Mouse (Mus musculus): ENCODE measurements around the gene Gpr132. TPM values are rescaled to one million over a fixed set of nuclear protein-coding genes. Genes with fewer than 3 reads are reported as not detected.
A peak's percentile ranks its signal among the peaks of the same experiment; 100 is the strongest.
"Not testable (repeated sequence)": the region's sequence is repeated elsewhere in the genome, so short reads cannot be mapped to it uniquely, and the experiment has no call there.

Gene Gpr132
- polyA plus RNA-seq, 1 experiment from 2014 or later: not detected

GRCm38 (mm10) chr12:112825901-112826300 lies 42.1 kb downstream of the Gpr132 start:
- ATAC-seq: no peak
- WGBS: 88% methylated on average over 5 of the region's 5 CpGs
- Histone ChIP-seq H3K4me2 (replicated peaks) (peak overlapping the region; percentile 20; the same call in 1 of the 2 replicates), H3K9me3 (no peaks in the 10 kb centered on the region), H3K9ac (replicated peaks) (peak overlapping the region; percentile 97; the same call in 1 of the 2 replicates), H3K27me3 (no peaks in the 10 kb centered on the region), H3K4me3 (replicated peaks) (peak overlapping the region; percentile 7; the same call in 1 of the 2 replicates), H3K36me3 (peaks cover 54% of the 10 kb centered on the region), H3K4me1 (replicated peaks) (peaks cover 73% of the 10 kb centered on the region), H3K27ac (no peak overlapping the region)

GRCm38 (mm10) chr12:112823221-112823620 lies 44.8 kb downstream of the Gpr132 start:
- Histone ChIP-seq H3K27ac (no peak overlapping the region), H3K27me3 (no peaks in the 10 kb centered on the region), H3K9me3 (no peaks in the 10 kb centered on the region), H3K4me3 (replicated peaks) (no peak overlapping the region), H3K9ac (replicated peaks) (no peak overlapping the region), H3K4me2 (replicated peaks) (no peak overlapping the region), H3K36me3 (peaks cover 80% of the 10 kb centered on the region), H3K4me1 (replicated peaks) (peaks cover 62% of the 10 kb centered on the region)
- no peak for ATAC-seq
- 89% methylated on average over 4 of the region's 4 CpGs for WGBS

- Histone ChIP-seq H3K4me1 (replicated peaks) (peaks cover 56% of the 10 kb centered on the region), H3K4me3 (replicated peaks) (no peak overlapping the region), H3K27me3 (no peaks in the 10 kb centered on the region), H3K9ac (replicated peaks) (no peak overlapping the region; the same call in 1 of the 2 replicates), H3K4me2 (replicated peaks) (no peak overlapping the region), H3K36me3 (peaks cover 82% of the 10 kb centered on the region), H3K9me3 (no peaks in the 10 kb centered on the region), H3K27ac (no peak overlapping the region)
- ATAC-seq: no peak
- 87% methylated on average over 2 of the region's 2 CpGs for WGBS
Measured at GRCm38 (mm10) chr12:112822676-112823075, 45.4 kb downstream of the Gpr132 start.

GRCm38 (mm10) chr12:112821974-112822373 lies 46.1 kb downstream of the Gpr132 start:
- Histone ChIP-seq H3K27ac (no peak overlapping the region), H3K4me1 (replicated peaks) (peaks cover 49% of the 10 kb centered on the region), H3K27me3 (no peaks in the 10 kb centered on the region), H3K4me3 (replicated peaks) (no peak overlapping the region), H3K9ac (replicated peaks) (no peak overlapping the region; the same call in 1 of the 2 replicates), H3K36me3 (peaks cover 81% of the 10 kb centered on the region), H3K4me2 (replicated peaks) (no peak overlapping the region), H3K9me3 (no peaks in the 10 kb centered on the region)
- ATAC-seq: no peak
- WGBS: 90% methylated on average over 4 of the region's 4 CpGs

- H3K9me3 ChIP-seq: no peaks in the 10 kb centered on the region
- no peak overlapping the region for H3K9ac ChIP-seq (replicated peaks)
- H3K4me1 ChIP-seq (replicated peaks): peaks cover 42% of the 10 kb centered on the region
- no peaks in the 10 kb centered on the region for H3K27me3 ChIP-seq
- no peak overlapping the region for H3K27ac ChIP-seq
- ATAC-seq: no peak
- 58% methylated on average over 1 of the region's 1 CpGs for WGBS
- no peak overlapping the region for H3K4me2 ChIP-seq (replicated peaks)
- no peak overlapping the region for H3K4me3 ChIP-seq (replicated peaks)
- peaks cover 78% of the 10 kb centered on the region for H3K36me3 ChIP-seq
Measured at GRCm38 (mm10) chr12:112821216-112821615, 46.8 kb downstream of the Gpr132 start.

GRCm38 (mm10) chr12:112820401-112820999 lies 47.5 kb downstream of the Gpr132 start:
- Histone ChIP-seq H3K4me3 (replicated peaks) (no peak overlapping the region), H3K4me2 (replicated peaks) (no peak overlapping the region), H3K27ac (no peak overlapping the region), H3K9me3 (no peaks in the 10 kb centered on the region), H3K9ac (replicated peaks) (no peak overlapping the region), H3K36me3 (peaks cover 78% of the 10 kb centered on the region), H3K4me1 (replicated peaks) (peaks cover 35% of the 10 kb centered on the region), H3K27me3 (no peaks in the 10 kb centered on the region)
- ATAC-seq: no peak
- WGBS: 70% methylated on average over 12 of the region's 12 CpGs

GRCm38 (mm10) chr12:112819057-112819662 lies 48.9 kb downstream of the Gpr132 start:
- ATAC-seq: no peak
- no peaks in the 10 kb centered on the region for H3K9me3 ChIP-seq
- peaks cover 23% of the 10 kb centered on the region for H3K4me1 ChIP-seq (replicated peaks)
- H3K9ac ChIP-seq (replicated peaks): no peak overlapping the region
- no peak overlapping the region for H3K27ac ChIP-seq
- no peak overlapping the region for H3K4me3 ChIP-seq (replicated peaks)
- H3K27me3 ChIP-seq: no peaks in the 10 kb centered on the region
- H3K36me3 ChIP-seq: peaks cover 81% of the 10 kb centered on the region
- 90% methylated on average over 8 of the region's 8 CpGs for WGBS
- H3K4me2 ChIP-seq (replicated peaks): no peak overlapping the region

- not testable (repeated sequence) for H3K4me1 ChIP-seq (replicated peaks); H3K27me3 ChIP-seq; H3K4me2 ChIP-seq (replicated peaks); H3K9ac ChIP-seq (replicated peaks); H3K27ac ChIP-seq; ATAC-seq; H3K9me3 ChIP-seq; H3K4me3 ChIP-seq (replicated peaks)
- H3K36me3 ChIP-seq: peaks cover 91% of the 10 kb centered on the region
- 84% methylated on average over 7 of the region's 7 CpGs for WGBS
Measured at GRCm38 (mm10) chr12:112816866-112817265, 51.2 kb downstream of the Gpr132 start.

- H3K9me3 ChIP-seq: no peaks in the 10 kb centered on the region
- H3K4me1 ChIP-seq (replicated peaks): peaks cover 2% of the 10 kb centered on the region; the same call in 1 of the 2 replicates
- H3K27ac ChIP-seq: no peak overlapping the region
- no peak overlapping the region for H3K9ac ChIP-seq (replicated peaks)
- H3K4me3 ChIP-seq (replicated peaks): no peak overlapping the region
- no peak overlapping the region for H3K4me2 ChIP-seq (replicated peaks)
- H3K36me3 ChIP-seq: peaks cover 91% of the 10 kb centered on the region
- ATAC-seq: no peak
- no peaks in the 10 kb centered on the region for H3K27me3 ChIP-seq
- 58% methylated on average over 4 of the region's 4 CpGs for WGBS
Measured at GRCm38 (mm10) chr12:112816294-112816693, 51.7 kb downstream of the Gpr132 start.

GRCm38 (mm10) chr12:112814682-112815470 lies 53.2 kb downstream of the Gpr132 start:
- H3K36me3 ChIP-seq: peaks cover 78% of the 10 kb centered on the region
- no peak overlapping the region for H3K4me2 ChIP-seq (replicated peaks)
- no peak overlapping the region for H3K27ac ChIP-seq
- no peak for ATAC-seq
- H3K27me3 ChIP-seq: no peaks in the 10 kb centered on the region
- 78% methylated on average over 14 of the region's 14 CpGs for WGBS
- no peaks in the 10 kb centered on the region for H3K9me3 ChIP-seq
- peaks cover 7% of the 10 kb centered on the region for H3K4me1 ChIP-seq (replicated peaks)
- no peak overlapping the region for H3K4me3 ChIP-seq (replicated peaks)
- H3K9ac ChIP-seq (replicated peaks): no peak overlapping the region

- peaks cover 18% of the 10 kb centered on the region for H3K4me1 ChIP-seq (replicated peaks)
- H3K9ac ChIP-seq (replicated peaks): no peak overlapping the region
- H3K27me3 ChIP-seq: no peaks in the 10 kb centered on the region
- no peak overlapping the region for H3K27ac ChIP-seq
- H3K4me3 ChIP-seq (replicated peaks): no peak overlapping the region
- 81% methylated on average over 7 of the region's 7 CpGs for WGBS
- ATAC-seq: no peak
- no peak overlapping the region for H3K4me2 ChIP-seq (replicated peaks)
- no peaks in the 10 kb centered on the region for H3K9me3 ChIP-seq
- H3K36me3 ChIP-seq: peaks cover 63% of the 10 kb centered on the region
Measured at GRCm38 (mm10) chr12:112813370-112813769, 54.7 kb downstream of the Gpr132 start.
